Mouse (Mus musculus): ENCODE results near the gene Dock10. TPM values are rescaled to one million over a fixed set of nuclear protein-coding genes. Genes with fewer than 3 reads are reported as not detected.

The Dock10 gene
- total and polyA plus RNA-seq, 3 experiments, result 2.1 to 20.8 (median 19.5) TPM

GRCm38 (mm10) chr1:80613395-80614011, 144.8 kb downstream of the Dock10 start:
- DNase-seq, result no peak

GRCm38 (mm10) chr1:80607546-80607945, 150.8 kb downstream of the Dock10 start:
- DNase-seq, result peak; percentile 64

- DNase-seq, result peak; percentile 45
Observed at GRCm38 (mm10) chr1:80606131-80606754, 152.1 kb downstream of the Dock10 start.

GRCm38 (mm10) chr1:80604332-80604731, 154.0 kb downstream of the Dock10 start:
- DNase-seq, result no peak

- no peak for DNase-seq
Observed at GRCm38 (mm10) chr1:80603081-80603480, 155.2 kb downstream of the Dock10 start.

- DNase-seq, result no peak
Observed at GRCm38 (mm10) chr1:80583281-80583680, 175.0 kb downstream of the Dock10 start.

- no peak for DNase-seq
Observed at GRCm38 (mm10) chr1:80582186-80582585, 176.1 kb downstream of the Dock10 start.

- no peak for DNase-seq
Observed at GRCm38 (mm10) chr1:80576898-80577297, 181.4 kb downstream of the Dock10 start.

- DNase-seq, result peak; percentile 85
Observed at GRCm38 (mm10) chr1:80556446-80556845, 201.9 kb downstream of the Dock10 start.

- no peak for DNase-seq
Observed at GRCm38 (mm10) chr1:80541522-80541921, 216.8 kb downstream of the Dock10 start.

GRCm38 (mm10) chr1:80522197-80522596, 236.1 kb downstream of the Dock10 start:
- DNase-seq, result no peak

GRCm38 (mm10) chr1:80520456-80520855, 237.9 kb downstream of the Dock10 start:
- DNase-seq, result no peak

- DNase-seq, result no peak
Observed at GRCm38 (mm10) chr1:80519893-80520292, 238.4 kb downstream of the Dock10 start.

- DNase-seq, result no peak
Observed at GRCm38 (mm10) chr1:80515836-80516235, 242.5 kb downstream of the Dock10 start.

- no peak for DNase-seq
Observed at GRCm38 (mm10) chr1:80512210-80512948, 245.9 kb downstream of the Dock10 start.

GRCm38 (mm10) chr1:80504757-80505156, 253.6 kb downstream of the Dock10 start:
- no peak for DNase-seq

- DNase-seq, result no peak
Observed at GRCm38 (mm10) chr1:80504081-80504480, 254.2 kb downstream of the Dock10 start.

GRCm38 (mm10) chr1:80502456-80503165, 255.7 kb downstream of the Dock10 start:
- DNase-seq, result no peak

- no peak for DNase-seq
Observed at GRCm38 (mm10) chr1:80499264-80499663, 259.1 kb downstream of the Dock10 start.

- DNase-seq, result no peak
Observed at GRCm38 (mm10) chr1:80496360-80496759, 262.0 kb downstream of the Dock10 start.

- DNase-seq, result no peak
Observed at GRCm38 (mm10) chr1:80483419-80483818, 274.9 kb downstream of the Dock10 start.

- no peak for DNase-seq
Observed at GRCm38 (mm10) chr1:80474942-80475341, 283.4 kb downstream of the Dock10 start.

- DNase-seq, result no peak
Observed at GRCm38 (mm10) chr1:80472395-80472794, 285.9 kb downstream of the Dock10 start.

Data from adrenal gland, adult 2 months (tissue).